8 mouse cellular contexts compared by ENCODE assay signal in the genomic region with DNA sequence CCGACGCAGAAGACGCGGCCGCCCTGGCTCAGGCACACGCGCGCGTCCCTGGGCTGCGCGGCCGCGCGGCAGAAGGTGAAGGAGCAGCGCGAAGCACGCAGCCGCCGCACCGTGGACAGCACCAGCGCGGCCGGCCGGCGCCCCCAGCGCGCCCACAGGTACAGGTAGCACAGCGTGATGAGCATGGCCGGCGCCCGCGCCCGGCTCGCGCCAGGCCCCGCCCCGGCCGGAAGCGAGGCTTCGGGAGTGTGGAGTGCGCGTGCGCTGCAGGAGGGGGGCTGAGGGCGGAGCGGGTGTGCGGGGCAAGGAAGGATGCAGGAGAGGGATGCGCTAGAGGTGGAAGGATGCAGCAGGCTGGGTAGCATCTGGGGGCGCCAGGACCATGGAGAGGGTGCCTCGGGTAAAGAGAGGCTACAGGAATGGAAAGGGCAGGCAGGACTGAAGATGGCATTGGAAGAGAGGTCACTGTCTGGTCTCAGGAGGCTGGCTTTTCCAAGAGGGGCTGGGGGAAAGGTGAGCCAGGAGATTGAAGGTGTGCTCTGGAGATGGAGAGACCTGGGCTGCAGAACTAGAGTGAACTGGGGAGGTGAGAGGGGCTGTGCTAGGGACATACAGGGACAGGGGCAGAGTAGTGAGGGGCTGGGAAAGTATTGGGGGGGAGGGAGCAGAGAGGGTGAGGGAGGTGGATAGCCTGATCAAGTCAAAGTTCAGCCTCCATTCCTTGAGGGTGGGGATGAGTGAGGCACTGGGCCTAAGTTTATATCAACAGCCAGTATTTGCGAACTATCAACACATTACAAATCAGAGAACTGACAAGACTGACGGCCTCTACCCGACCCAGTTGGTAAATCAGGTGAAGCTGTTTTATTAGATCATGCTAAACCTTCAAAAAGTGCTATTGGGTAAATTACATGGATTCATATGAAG. TPM values are rescaled to one million over a fixed set of nuclear protein-coding genes. Genes with fewer than 3 reads are reported as not detected.
DNase-seq lines count a peak whose midpoint lies in the region; ATAC-seq and TF ChIP-seq lines count a peak whose summit lies in the region.

No protein-coding gene starts in this region.

- H3K36me3 ChIP-seq in CH12.LX (replicated peaks in 1 of 2; ENCODE audit: control insufficient read depth in 1 of 2, insufficient read depth in 1 of 2, low read length in 1 of 2) = peaks cover 0 to 22% of the 10 kb centered on the region in 2 experiments
- H3K36me3 ChIP-seq in forebrain, embryonic 10.5 days (replicated peaks) = 0 out of 2 replicates have a peak, but pooled peaks cover 6% of the 10 kb centered on the region
- no peaks in the 10 kb centered on the region for H3K36me3 ChIP-seq in heart, postnatal 0 days (replicated peaks; ENCODE audit: control insufficient read depth, insufficient read depth, low read length)
- no peaks in the 10 kb centered on the region for H3K36me3 ChIP-seq in liver, embryonic 16.5 days (ENCODE audit: control insufficient read depth, insufficient read depth)
- no peaks in the 10 kb centered on the region for H3K36me3 ChIP-seq in neural tube, embryonic 13.5 days
- no peaks in the 10 kb centered on the region for H3K36me3 ChIP-seq in stomach, postnatal 0 days (ENCODE audit: control insufficient read depth, insufficient read depth, low read length)

- WGBS in forebrain, embryonic 10.5 days = 6% methylated on average over 51 of the region's 52 CpGs
- WGBS in heart, postnatal 0 days = 6% methylated on average over 50 of the region's 52 CpGs
- WGBS in liver, embryonic 16.5 days (ENCODE audit: insufficient replicate concordance) = 4% methylated on average over 52 of the region's 52 CpGs
- 6% methylated on average over 52 of the region's 52 CpGs for WGBS in neural tube, embryonic 13.5 days
- WGBS in stomach, postnatal 0 days = 4% methylated on average over 51 of the region's 52 CpGs

- H3K4me1 ChIP-seq in CH12.LX (ENCODE audit: control insufficient read depth in 1 of 2, insufficient read depth in 2 of 2) = peaks cover 6 to 29% of the 10 kb centered on the region in 2 experiments
- peaks cover 17% of the 10 kb centered on the region for H3K4me1 ChIP-seq in forebrain, embryonic 10.5 days
- peaks cover 5% of the 10 kb centered on the region for H3K4me1 ChIP-seq in heart, postnatal 0 days (ENCODE audit: control insufficient read depth, insufficient read depth)
- H3K4me1 ChIP-seq in liver, embryonic 16.5 days (ENCODE audit: control insufficient read depth, low read depth, low read length) = peaks cover 10% of the 10 kb centered on the region
- peaks cover 13% of the 10 kb centered on the region for H3K4me1 ChIP-seq in neural tube, embryonic 13.5 days (replicated peaks)
- H3K4me1 ChIP-seq in stomach, postnatal 0 days (replicated peaks; ENCODE audit: control insufficient read depth, insufficient read depth) = no peaks in the 10 kb centered on the region

- ATAC-seq in heart, postnatal 0 days (ENCODE audit: insufficient read depth, low read depth) = peak; percentile 94
- peak; percentile 92 for ATAC-seq in liver, embryonic 16.5 days (ENCODE audit: low read depth)
- peak; percentile 96 for ATAC-seq in neural tube, embryonic 13.5 days (ENCODE audit: low read depth)
- ATAC-seq in stomach, postnatal 0 days (ENCODE audit: low FRiP score, low TSS enrichment) = peak; percentile 94

- in situ Hi-C loops in CH12.LX (cut with MboI; ENCODE audit: low pct_ligation_motif_present, low pct_unique_long_range_greater_than_20kb, low sequenced_read_pairs) = no loop called here

- H3K4me2 ChIP-seq in CH12.LX (ENCODE audit: insufficient read depth, low read depth, poor library complexity, severe bottlenecking) = peak overlapping the region; percentile 65
- H3K4me2 ChIP-seq in heart, postnatal 0 days (ENCODE audit: low read depth, low read length) = peak overlapping the region; percentile 98
- H3K4me2 ChIP-seq in liver, embryonic 16.5 days (ENCODE audit: low read depth, low read length) = peak overlapping the region; percentile 90
- peak overlapping the region; percentile 74 for H3K4me2 ChIP-seq in neural tube, embryonic 13.5 days
- peak overlapping the region; percentile 99 for H3K4me2 ChIP-seq in stomach, postnatal 0 days (replicated peaks; ENCODE audit: low read depth)

- H3K9me3 ChIP-seq in CH12.LX (replicated peaks; ENCODE audit: low read length) = no peaks in the 10 kb centered on the region
- H3K9me3 ChIP-seq in forebrain, embryonic 10.5 days = no peaks in the 10 kb centered on the region
- no peaks in the 10 kb centered on the region for H3K9me3 ChIP-seq in heart, postnatal 0 days (replicated peaks; ENCODE audit: control insufficient read depth, low read length)
- H3K9me3 ChIP-seq in liver, embryonic 16.5 days (replicated peaks; ENCODE audit: control insufficient read depth, low read length) = no peaks in the 10 kb centered on the region
- no peaks in the 10 kb centered on the region for H3K9me3 ChIP-seq in neural tube, embryonic 13.5 days
- H3K9me3 ChIP-seq in stomach, postnatal 0 days (ENCODE audit: control insufficient read depth, low read length) = no peaks in the 10 kb centered on the region

- DNase-seq in CH12.LX (ENCODE audit: extremely low read depth) = peak; percentile 88
- peak; percentile 92 for DNase-seq in brain, embryonic 14.5 days (ENCODE audit: low read depth)
- peak; percentile 83 for DNase-seq in forebrain, embryonic 10.5 days (ENCODE audit: extremely low spot score, low spot score)
- peak; percentile 65 for DNase-seq in heart, postnatal 0 days (ENCODE audit: low spot score)
- peak; percentile 73 to 92 for DNase-seq in kidney, postnatal 36 days
- peak; percentile 92 for DNase-seq in stomach, postnatal 0 days (ENCODE audit: low spot score)

- dilution Hi-C loops in CH12.LX (cut with MboI; ENCODE audit: extremely low pct_ligation_motif_present, extremely low pct_unique_long_range_greater_than_20kb, low sequenced_read_pairs) = no loop called here

- H3K9ac ChIP-seq in CH12.LX (ENCODE audit: insufficient read depth, low read depth) = peak overlapping the region; percentile 66
- peak overlapping the region; percentile 63 for H3K9ac ChIP-seq in heart, postnatal 0 days (replicated peaks; ENCODE audit: low read depth, low read length)
- peak overlapping the region; percentile 69 for H3K9ac ChIP-seq in liver, embryonic 16.5 days (ENCODE audit: low read depth, low read length)
- peak overlapping the region; percentile 86 for H3K9ac ChIP-seq in neural tube, embryonic 13.5 days
- H3K9ac ChIP-seq in stomach, postnatal 0 days (ENCODE audit: low read length) = peak overlapping the region; percentile 78

- no peaks in the 10 kb centered on the region for H3K79me2 ChIP-seq in CH12.LX (replicated peaks; ENCODE audit: control insufficient read depth, extremely low read depth, insufficient read depth, poor library complexity, severe bottlenecking)

- H3K27ac ChIP-seq in CH12.LX (ENCODE audit: insufficient read depth, low read depth) = peak overlapping the region; percentile 1; the same call in 1 of the 2 replicates
- peak overlapping the region; percentile 94 for H3K27ac ChIP-seq in forebrain, embryonic 10.5 days
- H3K27ac ChIP-seq in heart, postnatal 0 days (ENCODE audit: low read depth) = no peak overlapping the region
- no peak overlapping the region for H3K27ac ChIP-seq in liver, embryonic 16.5 days (ENCODE audit: low read length)
- peak overlapping the region; percentile 81 for H3K27ac ChIP-seq in neural tube, embryonic 13.5 days (replicated peaks)
- peak overlapping the region; percentile 73 for H3K27ac ChIP-seq in stomach, postnatal 0 days (replicated peaks)

- peak overlapping the region; percentile 77 to 98 (median 89) for H3K4me3 ChIP-seq in CH12.LX (replicated peaks in 1 of 3; ENCODE audit: low read depth in 2 of 3, low read length in 2 of 3, poor library complexity in 1 of 3)
- H3K4me3 ChIP-seq in forebrain, embryonic 10.5 days = peak overlapping the region; percentile 97
- peak overlapping the region; percentile 91 for H3K4me3 ChIP-seq in heart, postnatal 0 days (ENCODE audit: low read depth, low read length)
- peak overlapping the region; percentile 77 for H3K4me3 ChIP-seq in liver, embryonic 16.5 days (ENCODE audit: low read depth, low read length)
- peak overlapping the region; percentile 88 for H3K4me3 ChIP-seq in neural tube, embryonic 13.5 days
- peak overlapping the region; percentile 83 for H3K4me3 ChIP-seq in stomach, postnatal 0 days (ENCODE audit: low read depth, low read length)

- TF ChIP-seq POLR2A in CH12.LX (IDR thresholded peaks at IDR 0.05; ENCODE audit: low read depth, low read length) = peak; percentile 95
- peak; percentile 98 for TF ChIP-seq POLR2A in brain, embryonic 14.5 days (IDR thresholded peaks at IDR 0.05; ENCODE audit: borderline replicate concordance, extremely low read depth, insufficient read depth, insufficient read length, poor library complexity, severe bottlenecking)

- TF ChIP-seq EP300 in CH12.LX (IDR thresholded peaks at IDR 0.05; ENCODE audit: low read length) = no peak
- TF ChIP-seq EP300 in heart, postnatal 0 days (IDR thresholded peaks at IDR 0.05; ENCODE audit: low read depth) = no peak
- TF ChIP-seq EP300 in stomach, postnatal 0 days (optimal IDR thresholded peaks at IDR 0.05) = no peak

- no peak for TF ChIP-seq CTCF in CH12.LX (conservative IDR thresholded peaks at IDR 0.05 in 1 of 2, IDR thresholded peaks at IDR 0.05 in 1 of 2; ENCODE audit: low read depth in 2 of 2, low read length in 2 of 2)
- no peak for TF ChIP-seq CTCF in brain, embryonic 14.5 days (IDR thresholded peaks at IDR 0.05; ENCODE audit: borderline replicate concordance, extremely low read depth, insufficient read depth, insufficient read length)
- TF ChIP-seq CTCF in heart, postnatal 0 days (IDR thresholded peaks at IDR 0.05; ENCODE audit: low read depth) = no peak
- TF ChIP-seq CTCF in stomach, postnatal 0 days (IDR thresholded peaks at IDR 0.05; ENCODE audit: low read depth) = no peak

- TF ChIP-seq RAD21 in CH12.LX (IDR thresholded peaks at IDR 0.05; ENCODE audit: low read depth, low read length) = no peak

- no peaks in the 10 kb centered on the region for H3K27me3 ChIP-seq in CH12.LX (replicated peaks)
- 0 out of 2 replicates have a peak, but pooled peaks cover 4% of the 10 kb centered on the region for H3K27me3 ChIP-seq in forebrain, embryonic 10.5 days (ENCODE audit: poor library complexity, severe bottlenecking)
- H3K27me3 ChIP-seq in heart, postnatal 0 days (ENCODE audit: control insufficient read depth, insufficient read depth, low read length) = no peaks in the 10 kb centered on the region
- no peaks in the 10 kb centered on the region for H3K27me3 ChIP-seq in liver, embryonic 16.5 days (ENCODE audit: control insufficient read depth, insufficient read depth, low read depth, low read length)
- H3K27me3 ChIP-seq in neural tube, embryonic 13.5 days = no peaks in the 10 kb centered on the region
- no peaks in the 10 kb centered on the region for H3K27me3 ChIP-seq in stomach, postnatal 0 days (ENCODE audit: control insufficient read depth, insufficient read depth, low read length)

RNA-seq across cellular contexts. Expression of a gene that starts 23.0 kb away (rescaled TPM):
- total RNA-seq in CH12.LX (2012; rRNA removed) (7.8 and 9.4 TPM in 2 replicates), CH12.LX (2014; rRNA removed) (4.2 and 5.3 TPM in 2 replicates)
- 11.3 and 12.5 TPM in 2 replicates for polyA plus RNA-seq in CH12.LX (2012; ENCODE audit: insufficient read length, low read depth)
- polyA plus RNA-seq in brain, embryonic 14.5 days (2012; rRNA removed) = 6.3 and 7.2 TPM in 2 replicates
- polyA plus RNA-seq in forebrain, embryonic 10.5 days (2016; fragmentation: Nextera tagmentation; extraction: Ambion mirVana) = 14.4 and 15.5 TPM in 2 replicates
- total RNA-seq in heart, postnatal 0 days (2014; rRNA removed; ENCODE audit: low replicate concordance) = 3.3 and 4.6 TPM in 2 replicates
- polyA plus RNA-seq in heart, postnatal 0 days (2015; fragmentation: Nextera tagmentation; extraction: Ambion mirVana) = 5.5 and 5.6 TPM in 2 replicates
- polyA plus RNA-seq in liver, embryonic 16.5 days (2015; fragmentation: Nextera tagmentation; extraction: Ambion mirVana) = 2.2 and 2.3 TPM in 2 replicates
- polyA plus RNA-seq in neural tube, embryonic 13.5 days (2015; fragmentation: Nextera tagmentation; extraction: Ambion mirVana) = 7.9 TPM in 2 replicates
- polyA plus RNA-seq in stomach, postnatal 0 days (2015; fragmentation: Nextera tagmentation; extraction: Ambion mirVana) = 7.0 TPM in 2 replicates

RNA-seq across cellular contexts. Expression of a gene that starts 37.9 kb away (rescaled TPM):
- total RNA-seq in CH12.LX (2012; rRNA removed) = 6.1 and 6.5 TPM in 2 replicates
- total RNA-seq in CH12.LX (2014; rRNA removed) = 0.20 and 0.28 TPM in 2 replicates
- polyA plus RNA-seq in CH12.LX (2012; ENCODE audit: insufficient read length, low read depth) = 1.0 and 1.3 TPM in 2 replicates
- polyA plus RNA-seq in brain, embryonic 14.5 days (2012; rRNA removed) = 1.1 and 1.4 TPM in 2 replicates
- 4.6 and 5.8 TPM in 2 replicates for polyA plus RNA-seq in forebrain, embryonic 10.5 days (2016; fragmentation: Nextera tagmentation; extraction: Ambion mirVana)
- 3.9 and 4.6 TPM in 2 replicates for total RNA-seq in heart, postnatal 0 days (2014; rRNA removed; ENCODE audit: low replicate concordance)
- 4.5 and 5.3 TPM in 2 replicates for polyA plus RNA-seq in heart, postnatal 0 days (2015; fragmentation: Nextera tagmentation; extraction: Ambion mirVana)
- polyA plus RNA-seq in liver, embryonic 16.5 days (2015; fragmentation: Nextera tagmentation; extraction: Ambion mirVana) = 1.7 and 1.9 TPM in 2 replicates
- polyA plus RNA-seq in neural tube, embryonic 13.5 days (2015; fragmentation: Nextera tagmentation; extraction: Ambion mirVana) = 2.3 and 2.6 TPM in 2 replicates
- polyA plus RNA-seq in stomach, postnatal 0 days (2015; fragmentation: Nextera tagmentation; extraction: Ambion mirVana) = 9.7 and 10.0 TPM in 2 replicates

Comparison
In these comparisons a context has a peak if more than half of its experiments do, and no peak if none do; other contexts are left out.
1. H3K27ac ChIP-seq: peak in CH12.LX (single experiment), forebrain, embryonic 10.5 days (single experiment), neural tube, embryonic 13.5 days (single experiment) and stomach, postnatal 0 days (single experiment); none in heart, postnatal 0 days (single experiment) and liver, embryonic 16.5 days (single experiment).
2. Peak in every context shown above with its lines, with median percentiles within 50 percentile points of each other: DNase-seq, H3K4me2 ChIP-seq, H3K4me3 ChIP-seq, H3K9ac ChIP-seq and ATAC-seq.